Mouse (Mus musculus): ENCODE results near the gene Crmp1.

Gene Crmp1

DNA sequence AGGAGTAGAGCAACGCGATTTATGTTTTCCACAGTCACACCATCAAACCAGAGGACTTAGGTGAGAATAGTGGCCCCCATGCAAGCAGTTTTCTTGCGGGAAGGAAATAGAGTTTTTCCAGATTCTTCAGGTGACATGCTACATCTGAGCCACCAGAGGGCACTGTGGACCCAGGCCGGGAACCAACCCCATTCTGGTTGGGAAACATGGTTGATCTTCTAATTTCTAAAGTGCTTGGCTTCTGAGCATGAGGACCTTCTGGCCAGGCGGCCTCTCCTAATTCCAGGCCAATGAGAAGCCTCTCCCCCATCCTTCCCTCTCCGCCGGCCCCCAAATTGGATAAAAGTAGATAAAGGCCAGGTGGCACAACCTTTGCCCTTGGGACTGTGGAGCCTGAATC is 56.6 kb downstream of the Crmp1 start:
- no peak for DNase-seq (ENCODE audit: low spot score in 2 of 2)

GRCm38 (mm10) chr5:37310026-37310425 is 68.3 kb downstream of the Crmp1 start:
- no peak for DNase-seq (ENCODE audit: low spot score in 2 of 2)

DNA sequence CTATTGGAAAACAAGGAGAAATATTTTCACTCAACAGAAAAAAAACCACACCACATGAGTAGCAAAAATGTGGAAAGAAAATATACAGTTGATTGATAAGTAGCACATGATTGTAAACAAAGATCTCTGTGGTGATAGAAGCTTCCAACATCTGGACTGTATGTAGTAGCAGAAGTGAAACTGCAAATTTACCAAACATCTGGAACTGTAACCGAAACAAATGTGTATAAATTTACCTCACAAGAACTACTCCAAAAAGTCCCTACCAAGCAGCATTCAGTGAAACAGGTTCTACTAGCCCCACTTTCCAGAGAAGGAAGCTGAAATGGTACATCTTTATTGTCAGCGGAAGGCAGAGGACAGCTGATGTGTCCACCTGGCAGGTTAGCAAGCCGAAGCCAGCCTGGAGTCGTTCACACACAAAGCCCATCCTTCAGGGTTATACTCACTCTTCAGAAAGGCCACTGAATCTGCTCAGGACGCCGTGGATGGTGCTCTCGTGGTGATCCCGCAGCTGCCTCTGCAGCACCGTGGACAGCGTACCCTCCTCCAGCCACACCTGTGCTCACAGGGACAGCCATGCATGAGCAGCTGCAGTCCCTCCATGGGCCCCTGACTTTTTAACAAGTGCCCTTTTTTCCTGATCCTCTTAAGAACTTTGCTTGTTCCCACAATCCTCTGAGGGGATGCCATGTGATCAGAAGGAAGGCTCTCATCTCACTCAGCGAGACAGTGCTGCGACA is 71.4 kb downstream of the Crmp1 start:
- no peak for DNase-seq (ENCODE audit: low spot score in 2 of 2)

DNA sequence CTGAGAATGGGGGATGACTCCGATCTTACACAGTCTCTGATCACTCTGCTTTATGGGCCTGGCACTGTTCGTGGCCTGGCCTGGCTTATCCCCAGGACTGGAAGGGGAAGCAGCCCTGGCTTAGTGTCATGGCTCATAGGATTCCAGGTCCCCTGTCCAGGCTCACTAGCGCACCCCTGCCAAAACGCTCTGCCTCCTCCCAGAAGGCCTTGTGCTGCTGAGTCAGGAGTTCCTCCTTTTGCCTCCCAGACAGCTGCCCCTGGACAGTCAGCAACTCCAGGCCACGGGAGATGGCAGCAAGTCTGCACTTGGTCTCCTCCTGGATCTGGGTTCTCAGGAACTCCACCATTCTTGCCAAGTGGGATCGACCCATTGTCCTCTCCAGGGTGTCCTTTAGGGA is 77.0 kb downstream of the Crmp1 start:
- DNase-seq (ENCODE audit: low spot score in 2 of 2) = no peak

GRCm38 (mm10) chr5:37320174-37320573 is 78.4 kb downstream of the Crmp1 start:
- DNase-seq (ENCODE audit: low spot score in 2 of 2) = peak; percentile 22 to 26

DNA sequence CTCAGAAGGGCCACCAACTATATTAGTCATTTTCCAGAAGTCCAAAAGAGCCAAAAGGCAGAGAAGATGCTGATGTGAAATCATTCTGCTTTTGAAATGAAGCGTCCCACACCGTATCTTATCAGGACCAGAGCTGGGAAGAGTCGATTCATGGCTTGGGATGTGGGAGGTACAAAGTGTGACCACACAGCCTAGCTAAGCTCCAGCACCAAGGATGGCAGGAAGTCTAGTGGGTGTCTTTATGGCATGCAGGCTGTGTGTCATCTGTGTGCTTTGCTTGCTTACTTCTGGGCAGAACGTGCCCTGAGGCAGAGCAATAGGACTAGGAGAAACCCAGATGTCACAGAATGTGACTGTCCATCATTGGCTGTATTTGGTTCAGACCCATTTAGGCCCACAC is 79.0 kb downstream of the Crmp1 start:
- DNase-seq (ENCODE audit: low spot score in 2 of 2) = no peak

DNA sequence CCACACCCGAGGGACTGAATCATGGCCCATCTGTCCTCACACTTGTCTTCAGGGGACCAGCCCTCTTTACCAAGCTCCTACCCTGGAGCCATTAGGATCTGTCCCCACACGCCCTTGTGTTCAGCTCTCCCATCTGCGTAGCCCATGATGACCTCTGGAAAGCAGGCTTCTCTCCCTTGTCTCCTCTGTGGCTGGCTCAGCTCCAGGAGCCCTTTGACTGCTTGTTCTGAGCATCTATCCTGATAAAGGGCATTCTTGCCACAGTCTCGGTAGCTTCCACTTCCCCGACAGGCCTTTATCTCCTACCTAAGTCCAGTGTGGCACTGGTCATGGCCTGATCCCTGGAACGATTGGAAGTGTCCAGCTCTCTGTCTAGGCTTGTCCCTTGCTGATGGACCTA is 84.9 kb downstream of the Crmp1 start:
- DNase-seq (ENCODE audit: low spot score in 2 of 2) = no peak

- DNase-seq (ENCODE audit: low spot score in 2 of 2) = no peak
Measured at GRCm38 (mm10) chr5:37330449-37331132, 88.9 kb downstream of the Crmp1 start.

- DNase-seq (ENCODE audit: low spot score in 2 of 2) = no peak
Measured at GRCm38 (mm10) chr5:37331133-37331505, 89.4 kb downstream of the Crmp1 start.

- no peak for DNase-seq (ENCODE audit: low spot score in 2 of 2)
Measured at GRCm38 (mm10) chr5:37332066-37332465, 90.3 kb downstream of the Crmp1 start.

DNA sequence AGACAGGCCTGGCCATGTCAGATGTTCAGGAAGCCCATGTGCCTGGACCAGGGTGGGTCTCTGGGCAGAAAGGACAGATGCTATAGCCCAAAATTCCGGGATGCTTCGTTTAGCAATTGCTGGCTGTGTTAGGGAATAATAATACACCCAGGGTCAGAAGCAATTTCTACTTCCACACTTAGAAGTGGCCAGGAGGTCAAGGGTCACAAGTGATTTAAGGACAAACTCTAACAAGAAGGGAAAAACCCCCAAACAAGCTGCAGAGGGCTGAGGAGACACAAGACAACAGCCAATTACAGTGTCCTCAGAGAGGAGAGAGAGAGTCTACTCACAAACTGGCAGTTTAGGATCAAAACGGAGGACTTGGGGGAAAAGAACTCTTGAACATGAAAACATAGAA is 93.3 kb downstream of the Crmp1 start:
- DNase-seq (ENCODE audit: low spot score in 2 of 2) = no peak

- DNase-seq (ENCODE audit: low spot score in 2 of 2) = peak in 1 of 2 experiments; percentile 26
Measured at GRCm38 (mm10) chr5:37336485-37337105, 94.9 kb downstream of the Crmp1 start, which contains the start of gene Evc. Evc (minus strand) TSS chr5:37336894.

GRCm38 (mm10) chr5:37337696-37338095 is 96.0 kb downstream of the Crmp1 start:
- DNase-seq (ENCODE audit: low spot score in 2 of 2) = no peak

GRCm38 (mm10) chr5:37338288-37338687 is 96.5 kb downstream of the Crmp1 start, which contains the start of gene Evc2:
Evc2 (plus strand) TSS chr5:37338499.
- peak; percentile 39 to 61 for DNase-seq (ENCODE audit: low spot score in 2 of 2)

Measured in frontal cortex, postnatal 14 days (tissue).